Mouse (Mus musculus) megakaryocyte, adult 5-6 weeks (primary cell): ENCODE data around the gene Rac2. TPM values are rescaled to one million over a fixed set of nuclear protein-coding genes. Genes with fewer than 3 reads are reported as not detected.

ENCODE experiments used
- ATAC-seq: 2 replicates; pipeline ENCODE4 v1.8.0; 2016; ENCODE audit warnings: mild to moderate bottlenecking, inconsistent platforms; ENCODE audit not compliant: poor library complexity, severe bottlenecking
- total RNA-seq, 2 experiments: library from RNA; stranded (forward) in 1 of 2; stranded (reverse) in 1 of 2; fragments of 153-499, 151-499 nt in 1 of 2; fragments of 221-1000, 200-1000 nt in 1 of 2; gene quantifications; 2 replicates each; pipeline versions ENCODE4 v1.2.3 to v1.2.4; 2015 to 2017

Gene Rac2
- total RNA-seq (2015) (581 and 637 TPM in 2 replicates), total RNA-seq (2017) (416 and 453 TPM in 2 replicates)

DNA sequence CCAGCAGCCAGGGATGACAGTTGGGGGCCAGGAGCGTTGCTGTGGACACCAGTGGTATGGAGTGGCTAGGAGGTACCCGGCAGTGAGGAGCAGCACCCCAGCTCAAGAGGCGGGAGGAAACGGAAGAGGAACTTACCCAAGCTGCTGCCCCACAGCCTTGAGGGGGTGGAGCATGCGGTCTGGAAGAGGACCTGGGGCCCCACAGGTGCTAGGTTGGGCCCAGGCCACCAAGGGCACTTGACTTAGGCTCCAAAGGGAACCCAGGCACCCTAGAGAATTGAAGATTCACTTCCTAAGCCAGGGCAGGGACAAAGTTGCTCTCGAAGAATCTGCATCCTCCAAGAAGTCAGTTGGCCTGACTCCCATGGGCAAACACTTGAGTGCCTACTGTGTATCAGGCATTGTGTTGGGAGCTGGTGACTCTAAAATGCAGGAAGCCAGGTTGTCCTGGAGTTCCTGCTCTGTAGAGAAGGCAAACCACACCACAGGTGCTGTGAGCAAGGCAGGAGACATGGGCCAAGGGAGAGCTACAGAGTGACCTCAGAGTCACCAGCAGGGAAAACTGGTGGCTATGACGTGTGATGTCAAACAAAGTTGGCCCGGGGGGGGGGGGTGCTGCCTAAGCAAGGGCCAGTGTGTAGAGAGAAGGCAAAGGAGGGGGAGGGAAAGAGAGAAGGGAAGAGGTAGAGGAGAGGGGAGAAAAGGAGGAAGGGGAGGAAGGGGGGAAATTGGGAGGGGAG lies at the start of gene Rac2:
Gene Rac2, minus strand, starts transcription at position 126 of the 740 bp plus-strand sequence.
- ATAC-seq = peak; percentile 81

DNA sequence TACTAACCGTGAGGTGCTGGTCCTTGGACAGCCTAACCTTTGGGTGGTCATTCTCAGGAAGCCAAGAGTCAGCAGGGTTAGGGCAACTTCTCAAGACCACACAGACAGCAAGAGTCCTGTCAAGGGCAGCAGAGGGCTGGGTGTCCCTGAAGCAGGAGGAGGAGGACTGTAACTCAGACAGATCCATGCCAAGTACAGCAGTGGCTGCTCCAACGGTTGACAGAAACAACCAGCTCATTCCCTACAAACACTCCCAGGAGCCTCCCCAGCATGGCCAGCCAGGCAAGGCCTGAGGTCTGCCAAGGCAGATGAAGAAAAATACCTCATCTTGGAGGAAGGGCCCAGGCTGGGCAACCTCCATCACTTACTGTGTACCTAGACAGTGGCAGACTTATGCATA lies 44.4 kb upstream of the Rac2 start:
- no peak for ATAC-seq

DNA sequence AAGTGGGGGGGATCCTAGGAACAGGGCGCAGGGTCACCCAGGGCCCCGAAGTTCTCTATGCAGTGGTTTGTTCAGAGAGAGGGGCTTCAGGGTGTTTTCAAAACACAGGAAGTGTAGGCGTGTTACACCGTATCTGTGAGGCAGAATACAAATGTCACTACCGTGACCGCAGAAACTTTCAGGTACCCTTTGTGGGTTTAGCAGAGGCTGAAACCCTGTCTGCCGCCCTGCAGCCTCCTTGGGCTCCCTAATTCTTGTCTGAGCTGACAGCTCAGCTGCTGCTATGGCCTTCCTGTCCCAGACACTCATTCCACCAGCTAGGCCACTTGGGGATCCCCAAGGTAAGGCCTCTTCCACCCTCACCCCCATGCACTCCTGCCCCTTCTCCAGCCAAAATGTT lies 42.0 kb upstream of the Rac2 start:
- ATAC-seq = peak; percentile 26; the same call in 1 of the 2 replicates

DNA sequence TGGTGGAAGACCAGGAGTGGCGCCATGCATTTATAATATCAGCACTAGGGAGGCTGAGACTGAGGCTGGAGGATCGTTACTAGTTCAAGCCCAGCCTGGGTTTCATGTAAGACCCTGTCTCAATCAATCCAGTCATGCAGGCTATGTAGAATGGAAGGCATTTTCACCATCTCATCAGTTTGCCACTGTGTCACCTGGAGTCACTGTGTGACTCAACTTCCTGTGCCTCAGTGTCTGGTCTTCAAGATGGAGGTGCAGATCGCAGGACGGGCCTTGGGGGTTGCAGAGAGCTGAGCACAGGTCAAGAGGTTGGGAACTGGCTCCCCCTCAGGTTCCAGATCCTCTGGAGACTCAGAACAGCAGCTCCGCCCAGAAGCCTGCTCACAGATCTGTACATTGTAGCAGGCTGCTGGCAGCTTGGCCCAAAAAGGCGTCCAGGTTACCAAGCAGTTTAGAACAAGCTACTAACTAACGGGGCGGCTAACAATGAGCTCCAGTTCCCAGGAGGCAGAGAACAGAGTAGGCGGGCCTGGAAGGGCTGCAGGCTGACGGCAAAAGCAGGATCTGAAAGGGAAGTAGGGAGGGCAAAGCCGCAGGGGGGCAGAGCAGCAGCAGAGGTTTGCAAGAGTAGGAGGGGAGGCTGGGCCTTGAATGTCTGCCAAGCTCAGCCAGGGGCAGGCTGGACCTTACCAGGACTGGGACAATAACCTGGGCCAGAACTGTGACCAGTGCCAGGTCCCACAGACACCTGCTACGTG lies 38.3 kb upstream of the Rac2 start:
- no peak for ATAC-seq

DNA sequence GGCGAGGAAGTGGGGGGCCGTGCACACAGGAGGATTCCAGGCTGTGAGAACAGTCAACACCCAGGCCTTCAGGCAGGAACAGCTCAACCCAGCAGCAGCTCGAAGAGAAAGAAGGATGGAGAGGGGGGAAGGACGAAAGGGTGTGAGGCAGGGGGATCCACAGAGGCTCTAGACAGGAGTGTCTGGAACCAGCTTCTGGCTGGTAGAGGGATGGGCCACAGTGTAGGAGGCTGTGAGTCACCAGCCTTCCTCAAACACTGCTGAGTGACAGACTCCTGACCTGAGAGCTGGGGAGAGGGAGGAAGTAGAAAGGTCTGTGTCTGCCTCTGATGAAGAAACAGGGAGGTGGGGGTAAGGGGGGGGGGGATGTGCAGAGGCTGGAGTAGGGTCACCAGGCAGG lies 34.9 kb upstream of the Rac2 start:
- ATAC-seq = peak; percentile 95

DNA sequence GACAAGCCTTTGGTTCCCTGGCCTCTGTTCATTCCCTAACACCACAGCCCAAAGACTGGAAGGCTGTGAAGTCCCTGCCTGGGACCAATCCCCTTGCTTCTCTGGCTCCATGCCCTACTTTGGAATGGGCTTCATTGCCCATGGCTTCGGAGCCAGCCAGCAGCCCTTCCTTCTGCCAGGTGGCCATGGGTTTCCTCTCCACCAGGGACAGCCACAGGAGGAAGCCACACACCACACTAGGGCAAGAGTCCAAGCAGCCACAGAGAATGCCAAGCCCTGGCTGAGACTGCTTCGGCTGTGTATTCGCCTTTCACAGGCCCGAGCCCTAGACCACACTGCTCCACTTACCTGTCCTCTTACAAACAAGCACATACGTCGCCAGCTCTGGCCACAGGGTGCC lies 33.5 kb upstream of the Rac2 start:
- ATAC-seq = no peak

DNA sequence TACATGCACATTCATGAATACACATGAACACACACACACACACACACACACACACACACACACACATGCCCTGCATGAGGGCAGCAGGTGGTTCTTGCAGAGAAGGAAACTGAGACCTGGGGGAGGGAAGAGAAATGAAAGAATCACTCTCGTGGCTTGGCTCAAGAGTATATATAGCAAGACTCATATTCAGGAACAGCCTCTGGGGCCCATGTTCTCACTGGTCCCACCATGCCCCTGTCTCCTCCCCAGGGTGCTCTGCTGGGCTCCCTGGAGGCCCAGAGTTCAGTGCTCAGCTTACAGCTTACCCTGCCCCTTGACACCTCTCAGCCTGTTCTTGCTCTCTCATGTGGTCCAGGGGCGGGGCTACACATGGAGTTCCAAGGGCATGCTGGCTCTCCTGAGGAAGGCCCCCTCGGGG lies 32.8 kb upstream of the Rac2 start:
- ATAC-seq = no peak

DNA sequence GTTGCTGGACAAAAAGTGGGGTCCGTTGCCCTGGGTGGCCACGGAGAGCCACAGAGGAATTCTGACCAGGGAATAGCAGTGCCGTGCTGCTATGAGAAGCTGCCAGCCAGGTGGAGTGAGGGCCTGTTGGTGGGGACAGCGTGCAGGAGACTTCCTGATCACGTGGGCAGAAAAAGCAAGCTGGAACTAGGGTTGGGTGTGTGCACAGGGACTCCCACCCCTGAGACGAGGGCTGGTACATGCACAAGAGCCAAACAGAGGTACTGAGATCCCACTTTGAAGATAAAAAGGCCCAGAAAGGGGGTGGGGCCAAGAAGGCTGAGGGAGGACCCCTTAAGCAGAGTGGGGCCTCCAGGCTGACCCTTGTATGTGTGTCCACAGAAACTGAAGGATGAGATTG lies 31.7 kb upstream of the Rac2 start:
- ATAC-seq = no peak

DNA sequence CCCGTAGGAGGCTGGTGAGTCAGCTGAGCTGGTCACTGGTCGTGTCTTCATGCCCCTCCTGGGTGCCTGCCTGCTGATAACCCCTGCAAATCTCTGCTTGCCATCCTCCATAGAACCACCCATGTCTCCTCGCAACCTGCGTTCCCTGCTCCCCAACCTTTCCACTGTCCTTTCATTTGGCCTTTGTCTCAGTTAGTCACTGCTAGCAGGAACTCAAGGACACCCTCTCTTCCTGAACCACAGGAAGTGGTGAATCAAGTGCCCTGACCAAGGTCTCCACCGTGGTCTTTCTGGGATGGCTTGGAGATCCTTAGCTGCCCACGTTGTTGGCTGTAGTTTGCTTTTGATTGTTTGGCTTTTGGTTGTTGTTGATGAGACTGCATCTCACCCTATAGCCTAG lies 28.6 kb upstream of the Rac2 start:
- ATAC-seq = no peak

DNA sequence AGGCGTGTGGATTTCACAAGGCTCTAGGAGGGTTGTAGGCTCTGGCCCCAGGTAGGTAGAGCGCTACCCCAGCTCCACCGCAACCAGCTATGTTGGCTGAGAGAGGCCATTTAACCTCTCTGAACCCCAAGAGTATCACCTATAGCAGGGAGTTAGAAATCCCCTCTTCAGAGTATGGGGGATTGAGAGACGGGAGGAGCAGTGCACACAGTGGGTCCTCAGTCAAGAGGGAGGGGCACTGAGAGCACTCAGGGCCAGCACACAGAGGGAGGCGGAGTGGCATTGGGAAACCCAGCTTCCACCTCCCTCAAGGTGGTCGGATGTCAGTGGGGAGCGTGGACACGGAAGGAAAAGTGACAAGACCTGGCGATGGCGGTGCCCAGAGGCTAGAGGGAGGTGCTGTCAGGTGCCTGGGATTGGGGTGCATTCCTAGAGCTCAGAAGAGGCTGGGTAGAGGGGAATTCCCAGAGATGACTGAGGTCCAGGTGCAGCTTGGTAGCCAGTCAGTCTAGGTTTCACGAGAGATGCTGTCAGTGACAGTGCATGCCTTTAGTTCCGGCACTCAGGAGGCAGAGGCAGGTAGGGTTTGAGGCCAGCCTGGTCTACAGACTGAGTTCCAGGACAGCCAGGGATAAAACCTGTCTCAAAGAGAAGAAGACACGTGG lies 27.1 kb upstream of the Rac2 start:
- ATAC-seq = no peak

DNA sequence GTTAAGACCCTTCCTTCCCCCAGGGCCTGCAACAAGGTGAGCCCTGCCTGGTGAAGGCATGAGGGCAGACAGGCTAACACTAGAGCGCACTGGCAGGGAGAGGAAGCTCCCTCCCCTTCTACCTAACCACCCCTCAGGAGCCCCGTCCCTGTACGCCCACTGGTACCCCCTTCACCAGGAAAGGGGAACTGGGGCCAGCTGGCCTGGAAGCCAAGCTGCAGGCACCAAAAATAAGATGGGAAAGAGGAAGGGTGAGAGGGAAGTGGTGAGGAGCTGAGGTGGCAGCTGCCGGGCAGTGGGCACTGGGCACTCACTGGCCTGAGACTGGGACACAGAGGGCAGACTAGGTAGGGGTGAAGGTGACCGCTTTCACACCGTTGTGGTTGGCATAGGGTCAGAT lies 26.5 kb upstream of the Rac2 start:
- ATAC-seq = peak; percentile 67

DNA sequence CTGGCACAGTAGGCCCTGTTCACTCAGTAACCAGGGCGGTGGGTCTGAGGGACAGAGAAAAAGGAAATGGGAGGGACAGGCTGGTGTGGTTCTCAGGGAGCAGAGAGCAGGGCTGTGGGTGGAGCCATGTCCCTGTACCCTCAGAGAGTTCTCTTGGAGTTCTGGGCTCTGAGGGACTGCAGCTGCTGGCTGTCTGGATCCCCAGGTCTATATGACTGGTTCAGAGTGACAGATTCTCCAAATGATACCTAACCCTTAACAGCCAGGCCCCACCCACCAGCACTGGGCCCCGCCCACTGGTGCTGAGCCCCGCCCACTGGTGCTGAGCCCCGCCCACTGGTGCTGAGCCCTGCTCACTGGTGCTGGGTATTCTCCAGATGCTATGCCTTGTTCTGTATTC lies 25.1 kb upstream of the Rac2 start:
- peak; percentile 64 for ATAC-seq

DNA sequence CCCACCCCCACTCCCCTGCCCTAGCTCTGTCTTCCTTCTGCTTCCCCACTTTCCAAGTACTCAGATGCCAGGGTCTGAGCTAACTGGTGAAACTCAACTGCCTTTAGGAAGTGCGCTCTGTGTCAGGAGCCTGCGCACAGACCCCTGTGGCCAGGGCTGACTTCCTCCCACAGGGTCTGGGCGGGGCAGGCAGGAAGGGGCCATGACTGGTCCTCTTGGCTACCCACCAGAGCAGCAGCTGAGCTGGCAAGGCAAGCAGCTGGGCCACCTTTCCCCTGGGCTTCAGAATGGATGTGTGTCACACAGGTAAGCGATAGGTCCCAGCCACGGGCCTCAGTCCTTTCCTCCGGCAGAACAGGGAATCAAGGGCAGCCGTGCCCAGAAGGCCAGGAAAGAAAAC lies 24.3 kb upstream of the Rac2 start, which contains the start of gene Cyth4:
Gene Cyth4, plus strand, starts transcription at position 134 of the 400 bp plus-strand sequence.
- peak; percentile 73 for ATAC-seq

DNA sequence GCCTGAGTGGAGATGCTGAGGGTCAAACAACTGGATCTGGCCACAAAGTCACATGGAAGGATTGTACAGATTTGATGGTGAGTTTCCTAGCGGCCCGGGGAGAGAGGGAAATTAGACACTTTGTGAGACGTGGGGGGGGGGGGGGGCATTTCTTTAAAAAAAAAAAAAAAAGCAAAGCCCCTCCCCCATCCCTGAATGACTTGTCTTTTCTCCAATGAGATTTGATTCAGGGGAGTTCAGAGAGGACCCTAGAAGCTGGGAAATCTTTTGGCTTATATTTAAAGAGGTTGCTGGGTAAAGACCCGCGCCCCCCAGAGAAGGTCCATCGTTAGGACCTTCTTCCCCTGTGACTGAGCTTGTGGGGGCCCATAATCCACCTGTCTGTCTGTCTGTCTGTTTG lies 23.9 kb upstream of the Rac2 start:
- no peak for ATAC-seq

DNA sequence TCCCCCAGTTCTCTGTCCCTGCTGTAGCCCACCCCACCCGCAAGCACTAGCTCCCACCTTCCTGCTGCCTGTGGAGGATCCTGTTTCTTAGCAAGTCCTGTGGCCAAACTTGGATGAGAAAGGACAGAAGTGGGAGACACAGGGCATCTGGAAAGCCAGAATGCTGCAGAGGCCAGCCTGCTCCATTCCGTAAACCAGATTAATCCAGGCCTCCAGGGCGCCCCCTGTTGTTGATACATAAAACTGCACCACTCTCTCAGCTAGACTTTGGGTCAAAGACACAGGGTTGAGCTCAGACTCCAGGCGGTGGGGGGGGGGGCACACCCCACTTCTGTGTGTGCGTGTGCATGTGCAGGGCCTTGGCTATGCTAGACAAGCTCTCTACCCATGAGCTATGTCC lies 22.9 kb upstream of the Rac2 start:
- ATAC-seq = no peak

DNA sequence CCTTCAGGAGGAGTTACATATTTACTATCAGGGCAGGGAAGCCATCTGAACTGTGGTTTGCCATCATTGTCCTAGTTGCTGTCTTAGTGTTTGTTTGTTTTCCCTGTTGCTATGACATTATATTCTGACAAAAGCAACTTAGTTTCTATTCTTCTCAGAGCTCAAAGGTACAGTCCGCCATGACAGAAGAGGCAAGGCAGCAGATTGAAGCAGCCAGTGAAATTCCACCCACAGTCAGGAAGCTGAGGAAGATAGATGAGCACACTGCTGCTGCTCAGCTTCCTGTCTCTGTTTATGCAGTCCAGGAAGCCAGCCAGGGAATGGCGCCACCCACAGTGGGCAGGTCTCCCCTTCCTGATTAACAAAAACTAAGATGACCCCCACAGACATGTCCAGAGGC lies 22.2 kb upstream of the Rac2 start:
- no peak for ATAC-seq

DNA sequence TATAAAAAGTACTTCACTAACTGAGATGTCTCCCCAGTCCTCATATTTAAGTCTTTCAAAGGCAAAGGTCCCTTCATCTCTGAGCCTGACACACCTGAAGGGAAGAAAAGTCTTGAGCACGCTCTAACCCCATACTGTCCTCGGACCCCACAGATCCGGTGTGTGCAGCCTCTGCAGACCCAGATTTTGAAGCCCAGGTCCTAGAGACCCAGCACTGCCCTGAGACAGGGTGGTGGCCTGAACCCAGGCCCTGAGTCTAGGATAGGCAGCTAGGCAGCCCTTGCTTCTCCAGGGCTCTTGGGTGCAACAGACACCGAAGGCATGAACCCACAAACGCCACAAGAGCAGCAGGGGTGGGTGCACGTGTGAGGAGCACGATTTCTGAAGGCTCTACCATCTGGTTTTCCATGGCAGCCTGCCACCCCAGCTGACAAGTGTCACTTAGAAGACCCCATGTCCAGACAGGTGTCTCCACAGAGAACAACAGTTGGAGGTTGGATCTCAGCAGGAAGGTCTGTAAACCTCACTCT lies 21.4 kb upstream of the Rac2 start:
- ATAC-seq = no peak

DNA sequence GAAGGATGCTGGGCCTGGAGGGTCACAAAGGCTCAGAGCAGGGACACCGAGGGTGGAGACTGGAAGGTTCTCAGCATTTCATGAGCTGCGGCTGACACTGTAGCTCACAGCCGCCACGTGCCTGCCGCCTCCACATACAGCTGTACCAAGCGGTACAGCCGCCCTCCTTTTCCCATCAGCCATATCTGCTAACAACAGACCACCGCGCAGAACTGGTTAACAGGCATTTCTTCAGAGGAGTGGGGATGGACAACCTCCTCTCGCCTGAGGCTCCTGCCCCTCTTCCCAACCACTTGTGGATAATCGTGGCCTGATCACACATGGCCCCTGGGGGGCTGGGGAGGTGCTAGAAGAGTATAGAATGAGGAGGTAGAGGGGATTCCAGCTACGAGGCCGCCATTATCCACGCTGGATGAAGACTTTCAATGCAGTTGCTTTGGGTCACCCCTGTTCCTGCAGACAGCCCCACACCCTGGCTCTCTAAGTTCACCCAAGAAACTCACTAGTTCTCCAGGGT lies 19.9 kb upstream of the Rac2 start:
- ATAC-seq = no peak

DNA sequence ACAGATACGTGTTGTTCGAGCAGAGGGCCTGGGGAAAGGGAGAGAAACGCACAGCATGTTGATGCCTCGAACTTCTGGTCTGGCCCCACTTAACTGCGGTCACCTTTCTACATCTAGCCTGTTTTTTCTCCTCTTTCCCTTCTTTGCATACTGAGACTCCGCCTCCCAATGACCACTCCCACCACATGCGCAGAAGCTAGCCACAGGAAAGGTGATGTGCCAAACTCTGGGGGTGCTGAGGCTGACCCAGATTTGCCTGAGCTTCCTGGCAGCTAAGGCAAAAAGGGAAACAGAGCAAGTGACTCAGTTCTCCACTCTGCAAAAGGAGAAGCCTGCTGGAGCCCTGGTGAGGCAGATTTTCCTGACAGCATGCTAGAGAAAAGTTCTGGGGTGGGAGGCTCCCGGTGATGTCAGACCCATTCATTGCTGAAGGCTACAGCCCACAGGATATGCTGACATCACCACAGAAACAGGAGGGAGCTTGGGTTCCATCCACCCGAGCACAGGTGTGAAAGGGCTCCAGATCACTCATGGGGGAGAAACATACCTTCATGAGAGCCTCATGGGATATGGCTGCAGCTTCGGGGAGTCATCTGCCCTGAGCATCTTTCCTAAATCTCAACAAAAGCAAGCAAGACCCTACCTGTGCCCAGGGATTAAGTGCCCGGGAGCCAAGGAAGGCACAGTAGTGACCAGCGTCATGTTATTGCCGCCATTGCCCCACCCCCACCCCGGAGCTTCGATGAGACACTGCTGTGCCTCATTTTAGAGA lies 19.3 kb upstream of the Rac2 start:
- peak; percentile 64 for ATAC-seq

DNA sequence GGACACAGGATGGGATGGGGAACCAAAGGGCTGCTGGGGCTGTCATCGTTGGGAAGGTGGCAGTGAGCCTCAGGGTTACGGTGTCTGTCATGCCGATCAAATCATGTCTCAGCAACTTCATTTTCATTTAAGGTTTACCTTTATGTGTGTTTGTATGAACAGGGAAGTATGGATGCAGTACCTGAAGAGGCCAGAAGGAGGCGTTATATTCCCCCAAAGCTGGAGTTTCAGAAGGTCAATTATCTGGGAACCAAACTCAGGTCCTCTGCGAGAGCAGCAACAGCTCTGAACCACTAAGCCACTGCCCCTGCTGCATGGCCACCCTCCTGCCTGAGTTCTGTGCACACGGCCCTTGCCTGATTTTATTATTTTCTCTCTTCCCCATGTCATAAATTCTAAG lies 18.2 kb upstream of the Rac2 start:
- no peak for ATAC-seq
